Mouse (Mus musculus) bone marrow macrophage, adult 2 months (primary cell): Measurements from ENCODE around the gene March10.

Experiments used
- CTCF ChIP-seq: IDR thresholded peaks from 2 replicates; pipeline ENCODE4 v1.5.1; 2012; ENCODE audit warnings: low read depth, mild to moderate bottlenecking, low read length, moderate library complexity
- POLR2A ChIP-seq: IDR thresholded peaks from 2 replicates; pipeline ENCODE4 v1.6.1; 2012; ENCODE audit warnings: mild to moderate bottlenecking, low read depth, low read length, borderline replicate concordance

DNA sequence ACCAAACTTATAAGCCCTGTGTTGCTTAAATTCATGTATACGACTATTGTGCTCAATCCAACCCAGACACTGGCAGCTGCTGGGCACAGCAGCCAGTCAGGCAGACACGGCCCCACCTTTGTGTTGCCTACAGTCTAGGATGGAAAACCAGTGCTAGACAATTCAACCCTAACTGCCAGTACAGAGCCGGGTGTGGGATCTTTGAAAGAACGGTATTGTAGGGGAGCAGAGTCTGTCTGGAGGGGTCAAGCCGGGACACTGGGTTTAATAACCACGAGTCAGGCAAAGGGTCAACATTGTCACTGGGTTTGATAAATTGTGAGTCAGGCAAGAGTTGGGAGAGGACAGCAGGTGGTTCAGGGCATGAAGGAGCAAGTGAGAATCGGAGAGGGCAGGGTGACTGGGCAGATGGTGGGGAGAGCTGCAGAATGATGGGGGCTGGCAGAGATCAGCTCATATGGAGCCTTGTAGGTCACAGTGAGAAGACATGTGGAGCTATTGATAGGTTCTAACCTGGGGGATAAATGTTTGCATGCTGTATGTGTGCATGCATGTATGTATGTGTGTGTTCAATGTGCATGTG is 4.9 kb downstream of the March10 start:
- TF ChIP-seq CTCF (no peak), POLR2A (no peak)
